Mouse (Mus musculus): Measurements from ENCODE around the gene Kcnmb2. TPM values are rescaled to one million over a fixed set of nuclear protein-coding genes. Genes with fewer than 3 reads are reported as not detected.

Gene Kcnmb2
- polyA plus RNA-seq, 1 experiment = 1.3 TPM

GRCm38 (mm10) chr3:32147739-32148138 lies 245.4 kb downstream of the Kcnmb2 start:
- Histone ChIP-seq H3K4me1 (ENCODE audit: control insufficient read depth, insufficient read depth, low read length) (no peaks in the 10 kb centered on the region), H3K27me3 (ENCODE audit: control insufficient read depth, insufficient read depth, low read length) (no peaks in the 10 kb centered on the region), H3K27ac (ENCODE audit: insufficient read depth, low read length) (no peak overlapping the region), H3K4me3 (replicated peaks; ENCODE audit: insufficient read depth, low read depth, low read length) (no peak overlapping the region)
- no peak for DNase-seq
- no peak for TF ChIP-seq POLR2A (IDR thresholded peaks at IDR 0.05; ENCODE audit: borderline replicate concordance, insufficient read depth, low read length)
- TF ChIP-seq CTCF (IDR thresholded peaks at IDR 0.05; ENCODE audit: borderline replicate concordance, insufficient read depth, low read depth, low read length) = no peak
- 85% methylated on average over 4 of the region's 4 CpGs for WGBS

- Histone ChIP-seq H3K27me3 (ENCODE audit: control insufficient read depth, insufficient read depth, low read length) (no peaks in the 10 kb centered on the region), H3K27ac (ENCODE audit: insufficient read depth, low read length) (no peak overlapping the region), H3K4me3 (replicated peaks; ENCODE audit: insufficient read depth, low read depth, low read length) (no peak overlapping the region), H3K4me1 (ENCODE audit: control insufficient read depth, insufficient read depth, low read length) (no peaks in the 10 kb centered on the region)
- 61% methylated on average over 14 of the region's 14 CpGs for WGBS
- DNase-seq = no peak
- TF ChIP-seq CTCF (IDR thresholded peaks at IDR 0.05; ENCODE audit: borderline replicate concordance, insufficient read depth, low read depth, low read length) = no peak
- no peak for TF ChIP-seq POLR2A (IDR thresholded peaks at IDR 0.05; ENCODE audit: borderline replicate concordance, insufficient read depth, low read length)
These were observed 247.7 kb downstream of the Kcnmb2 start for GRCm38 (mm10) chr3:32149851-32150570.

GRCm38 (mm10) chr3:32180519-32180918 lies 278.2 kb downstream of the Kcnmb2 start:
- Histone ChIP-seq H3K4me1 (ENCODE audit: control insufficient read depth, insufficient read depth, low read length) (no peaks in the 10 kb centered on the region), H3K27me3 (ENCODE audit: control insufficient read depth, insufficient read depth, low read length) (no peaks in the 10 kb centered on the region)

GRCm38 (mm10) chr3:32185855-32186522 lies 283.7 kb downstream of the Kcnmb2 start:
- no peak overlapping the region for H3K4me3 ChIP-seq (replicated peaks; ENCODE audit: insufficient read depth, low read depth, low read length)
- WGBS = 63% methylated on average over 2 of the region's 2 CpGs
- TF ChIP-seq CTCF (IDR thresholded peaks at IDR 0.05; ENCODE audit: borderline replicate concordance, insufficient read depth, low read depth, low read length) (no peak), POLR2A (IDR thresholded peaks at IDR 0.05; ENCODE audit: borderline replicate concordance, insufficient read depth, low read length) (no peak)
- no peak for DNase-seq
- no peaks in the 10 kb centered on the region for H3K27me3 ChIP-seq (ENCODE audit: control insufficient read depth, insufficient read depth, low read length)
- H3K4me1 ChIP-seq (ENCODE audit: control insufficient read depth, insufficient read depth, low read length) = no peaks in the 10 kb centered on the region
- H3K27ac ChIP-seq (ENCODE audit: insufficient read depth, low read length) = no peak overlapping the region

More at GRCm38 (mm10) chr3:32180519-32180918, 278.2 kb downstream of the Kcnmb2 start:
- H3K27ac ChIP-seq (ENCODE audit: insufficient read depth, low read length) = no peak overlapping the region
- 81% methylated on average over 6 of the region's 6 CpGs for WGBS
- no peak for DNase-seq
- TF ChIP-seq CTCF (IDR thresholded peaks at IDR 0.05; ENCODE audit: borderline replicate concordance, insufficient read depth, low read depth, low read length) (no peak), POLR2A (IDR thresholded peaks at IDR 0.05; ENCODE audit: borderline replicate concordance, insufficient read depth, low read length) (no peak)
- no peak overlapping the region for H3K4me3 ChIP-seq (replicated peaks; ENCODE audit: insufficient read depth, low read depth, low read length)

- peak; percentile 56 to 71 for DNase-seq
- TF ChIP-seq CTCF (IDR thresholded peaks at IDR 0.05; ENCODE audit: borderline replicate concordance, insufficient read depth, low read depth, low read length) (peak; percentile 73), POLR2A (IDR thresholded peaks at IDR 0.05; ENCODE audit: borderline replicate concordance, insufficient read depth, low read length) (no peak)
- no peaks in the 10 kb centered on the region for H3K27me3 ChIP-seq (ENCODE audit: control insufficient read depth, insufficient read depth, low read length)
- H3K4me3 ChIP-seq (replicated peaks; ENCODE audit: insufficient read depth, low read depth, low read length) = no peak overlapping the region
- no peaks in the 10 kb centered on the region for H3K4me1 ChIP-seq (ENCODE audit: control insufficient read depth, insufficient read depth, low read length)
- 30% methylated on average over 5 of the region's 5 CpGs for WGBS
- H3K27ac ChIP-seq (ENCODE audit: insufficient read depth, low read length) = no peak overlapping the region
These were observed 286.2 kb downstream of the Kcnmb2 start for GRCm38 (mm10) chr3:32188521-32188920.

GRCm38 (mm10) chr3:32188955-32189354 lies 286.6 kb downstream of the Kcnmb2 start:
- TF ChIP-seq CTCF (IDR thresholded peaks at IDR 0.05; ENCODE audit: borderline replicate concordance, insufficient read depth, low read depth, low read length) (no peak), POLR2A (IDR thresholded peaks at IDR 0.05; ENCODE audit: borderline replicate concordance, insufficient read depth, low read length) (no peak)
- H3K4me3 ChIP-seq (replicated peaks; ENCODE audit: insufficient read depth, low read depth, low read length) = no peak overlapping the region
- DNase-seq = no peak
- WGBS = 100% methylated on average over 2 of the region's 2 CpGs
- no peak overlapping the region for H3K27ac ChIP-seq (ENCODE audit: insufficient read depth, low read length)
- no peaks in the 10 kb centered on the region for H3K4me1 ChIP-seq (ENCODE audit: control insufficient read depth, insufficient read depth, low read length)
- H3K27me3 ChIP-seq (ENCODE audit: control insufficient read depth, insufficient read depth, low read length) = no peaks in the 10 kb centered on the region

GRCm38 (mm10) chr3:32189956-32190355 lies 287.6 kb downstream of the Kcnmb2 start:
- no peak overlapping the region for H3K4me3 ChIP-seq (replicated peaks; ENCODE audit: insufficient read depth, low read depth, low read length)
- TF ChIP-seq POLR2A (IDR thresholded peaks at IDR 0.05; ENCODE audit: borderline replicate concordance, insufficient read depth, low read length) (no peak), CTCF (IDR thresholded peaks at IDR 0.05; ENCODE audit: borderline replicate concordance, insufficient read depth, low read depth, low read length) (no peak)
- WGBS = 42% methylated on average over 5 of the region's 5 CpGs
- H3K4me1 ChIP-seq (ENCODE audit: control insufficient read depth, insufficient read depth, low read length) = no peaks in the 10 kb centered on the region
- H3K27me3 ChIP-seq (ENCODE audit: control insufficient read depth, insufficient read depth, low read length) = no peaks in the 10 kb centered on the region
- no peak for DNase-seq
- no peak overlapping the region for H3K27ac ChIP-seq (ENCODE audit: insufficient read depth, low read length)

- H3K4me3 ChIP-seq (replicated peaks; ENCODE audit: insufficient read depth, low read depth, low read length) = no peak overlapping the region
- no peaks in the 10 kb centered on the region for H3K4me1 ChIP-seq (ENCODE audit: control insufficient read depth, insufficient read depth, low read length)
- no peak overlapping the region for H3K27ac ChIP-seq (ENCODE audit: insufficient read depth, low read length)
- 75% methylated on average over 5 of the region's 5 CpGs for WGBS
- no peaks in the 10 kb centered on the region for H3K27me3 ChIP-seq (ENCODE audit: control insufficient read depth, insufficient read depth, low read length)
- TF ChIP-seq CTCF (IDR thresholded peaks at IDR 0.05; ENCODE audit: borderline replicate concordance, insufficient read depth, low read depth, low read length) (no peak), POLR2A (IDR thresholded peaks at IDR 0.05; ENCODE audit: borderline replicate concordance, insufficient read depth, low read length) (no peak)
- peak in 1 of 2 experiments; percentile 6 for DNase-seq
These were observed 291.7 kb downstream of the Kcnmb2 start for GRCm38 (mm10) chr3:32194014-32194413.

All from cerebellum, adult 2 months (tissue).